12 mouse cellular contexts compared by ENCODE assay signal in the genomic region with DNA sequence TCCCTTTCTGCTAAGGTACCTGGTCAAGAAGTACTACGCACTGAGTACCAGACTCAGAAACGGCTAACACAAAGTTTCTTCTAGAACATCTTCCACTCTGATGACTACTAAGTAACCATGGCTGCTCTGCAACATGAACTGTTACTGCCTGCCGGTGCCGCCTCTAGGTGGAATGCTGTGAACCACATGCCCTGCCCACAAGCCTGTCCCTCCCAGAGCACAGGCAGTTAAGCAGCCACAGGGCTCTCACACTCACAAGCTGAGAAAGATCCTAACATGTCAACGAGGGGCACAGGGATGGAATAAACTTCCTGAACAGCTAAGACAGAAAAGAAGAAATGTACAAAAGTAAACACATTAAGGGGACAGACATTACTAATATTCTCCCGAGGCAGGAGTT. TPM values are rescaled to one million over a fixed set of nuclear protein-coding genes. Genes with fewer than 3 reads are reported as not detected.
DNase-seq lines count a peak whose midpoint lies in the region; ATAC-seq lines count a peak whose summit lies in the region.
"Had no signal": no experiment of that assay in that cellular context is flagged by ENCODE, and none has a peak within 500 bp of the region (broad histone marks: within the 10 kb centered on the region; RNA-seq: fewer than 3 reads in every experiment).

No protein-coding gene starts in this region.

- DNase-seq in kidney, adult 11 months, result no peak
- DNase-seq in midbrain, embryonic 11.5 days (ENCODE audit: low spot score, missing footprints), result no peak
- DNase-seq in thymus, adult 18-20 months, result no peak
- DNase-seq: cerebellum, postnatal 10 days; forebrain, postnatal 0 days; right cerebral cortex, postnatal 14 days had no signal

- H3K27ac ChIP-seq in kidney, embryonic 16.5 days (ENCODE audit: low read length), result no peak overlapping the region
- H3K27ac ChIP-seq in midbrain, embryonic 11.5 days (ENCODE audit: low read depth, low read length), result no peak overlapping the region

- H3K4me2 ChIP-seq in kidney, embryonic 16.5 days (replicated peaks; ENCODE audit: low read depth, low read length), result no peak overlapping the region
- H3K4me2 ChIP-seq in midbrain, embryonic 11.5 days, result no peak overlapping the region
- H3K4me2 ChIP-seq: lung, embryonic 14.5 days had no signal

- H3K4me1 ChIP-seq in kidney, embryonic 16.5 days (ENCODE audit: insufficient read depth, low read length), result peaks cover 28% of the 10 kb centered on the region
- peaks cover 98% of the 10 kb centered on the region for H3K4me1 ChIP-seq in megakaryocyte, embryonic 14.5 days
- H3K4me1 ChIP-seq in midbrain, embryonic 11.5 days (ENCODE audit: control insufficient read depth, insufficient read depth, low read length), result no peaks in the 10 kb centered on the region

- H3K27me3 ChIP-seq in kidney, embryonic 16.5 days (ENCODE audit: insufficient read depth, low read length), result no peaks in the 10 kb centered on the region
- H3K27me3 ChIP-seq in megakaryocyte, embryonic 14.5 days (replicated peaks), result no peaks in the 10 kb centered on the region
- H3K27me3 ChIP-seq in midbrain, embryonic 11.5 days (ENCODE audit: control insufficient read depth, insufficient read depth, low read length), result no peaks in the 10 kb centered on the region

- 67% methylated on average over 6 of the region's 6 CpGs for WGBS in kidney, embryonic 16.5 days
- WGBS in midbrain, embryonic 11.5 days, result 91% methylated on average over 6 of the region's 6 CpGs

- no peak overlapping the region for H3K4me3 ChIP-seq in kidney, embryonic 16.5 days (ENCODE audit: low read length)
- peak overlapping the region; percentile 80 for H3K4me3 ChIP-seq in megakaryocyte, embryonic 14.5 days (replicated peaks)
- H3K4me3 ChIP-seq in midbrain, embryonic 11.5 days (ENCODE audit: low read depth, low read length), result no peak overlapping the region

- no peak for ATAC-seq in kidney, embryonic 16.5 days (ENCODE audit: low FRiP score, low TSS enrichment)
- ATAC-seq in megakaryocyte, adult 5-6 weeks (ENCODE audit: poor library complexity, severe bottlenecking), result no peak
- ATAC-seq in hematopoietic stem cell, adult 5-6 weeks (replicated peaks in 1 of 2; ENCODE audit: insufficient read depth in 1 of 2, low FRiP score in 2 of 2, low TSS enrichment in 1 of 2, low read depth in 1 of 2, poor library complexity in 2 of 2, severe bottlenecking in 2 of 2), result peak; percentile 39 to 42; a peak in 2 of 4 replicates
- no peak for ATAC-seq in midbrain, embryonic 11.5 days (ENCODE audit: low FRiP score)
- ATAC-seq: forebrain, postnatal 0 days; hindbrain, embryonic 16.5 days had no signal

- H3K36me3 ChIP-seq in kidney, embryonic 16.5 days (ENCODE audit: insufficient read depth, low read length), result peaks cover 38% of the 10 kb centered on the region
- H3K36me3 ChIP-seq in megakaryocyte, embryonic 14.5 days (replicated peaks; ENCODE audit: low read length), result peaks cover 80% of the 10 kb centered on the region
- H3K36me3 ChIP-seq in midbrain, embryonic 11.5 days (ENCODE audit: control insufficient read depth, insufficient read depth, low read length), result peaks cover 8% of the 10 kb centered on the region; the same call in 1 of the 2 replicates

- H3K9me3 ChIP-seq in kidney, embryonic 16.5 days (ENCODE audit: low read length), result no peaks in the 10 kb centered on the region
- H3K9me3 ChIP-seq in megakaryocyte, embryonic 14.5 days, result no peaks in the 10 kb centered on the region
- no peaks in the 10 kb centered on the region for H3K9me3 ChIP-seq in midbrain, embryonic 11.5 days (ENCODE audit: control insufficient read depth, low read length)

- 0 out of 2 replicates have a peak overlapping the region, but pooled peaks have one; percentile 27 for H3K9ac ChIP-seq in kidney, embryonic 16.5 days (replicated peaks; ENCODE audit: low read length)
- H3K9ac ChIP-seq in midbrain, embryonic 11.5 days (ENCODE audit: low read length), result no peak overlapping the region
- H3K9ac ChIP-seq: forebrain, postnatal 0 days; lung, embryonic 14.5 days had no signal

RNA-seq across cellular contexts. Expression of gene Rac1, which starts 10.4 kb away (rescaled TPM):
- 300 and 435 TPM in 2 replicates for polyA plus RNA-seq in kidney, embryonic 16.5 days (2015; fragmentation: Nextera tagmentation; extraction: Ambion mirVana)
- polyA plus RNA-seq in megakaryocyte, embryonic 14.5 days (2012; ENCODE audit: insufficient read depth, low replicate concordance), result 176 and 178 TPM in 2 replicates
- total RNA-seq in megakaryocyte, adult 5-6 weeks (2015), result 1,230 and 1,275 TPM in 2 replicates
- 215 and 239 TPM in 2 replicates for total RNA-seq in megakaryocyte, adult 5-6 weeks (2017)
- total RNA-seq in hematopoietic stem cell, adult 5-6 weeks (2017), result 107 and 130 TPM in 2 replicates
- polyA plus RNA-seq in midbrain, embryonic 11.5 days (2014; fragmentation: Nextera tagmentation; extraction: Ambion mirVana), result 480 and 494 TPM in 2 replicates

RNA-seq across cellular contexts. Expression of gene Daglb, which starts 53.1 kb away (rescaled TPM):
- polyA plus RNA-seq in kidney, embryonic 16.5 days (2015; fragmentation: Nextera tagmentation; extraction: Ambion mirVana), result 8.9 and 9.0 TPM in 2 replicates
- polyA plus RNA-seq in megakaryocyte, embryonic 14.5 days (2012; ENCODE audit: insufficient read depth, low replicate concordance), result 5.3 and 8.6 TPM in 2 replicates
- total RNA-seq in megakaryocyte, adult 5-6 weeks (2015), result 16.0 and 16.1 TPM in 2 replicates
- 27.0 and 36.3 TPM in 2 replicates for total RNA-seq in megakaryocyte, adult 5-6 weeks (2017)
- 9.8 and 11.5 TPM in 2 replicates for total RNA-seq in hematopoietic stem cell, adult 5-6 weeks (2017)
- polyA plus RNA-seq in midbrain, embryonic 11.5 days (2014; fragmentation: Nextera tagmentation; extraction: Ambion mirVana), result 9.5 and 10.1 TPM in 2 replicates

Comparison
In these comparisons a context has a peak if more than half of its experiments do, and no peak if none do; other contexts are left out.
1. ATAC-seq: peak in hematopoietic stem cell, adult 5-6 weeks (2 of 2); none in kidney, embryonic 16.5 days (single experiment), megakaryocyte, adult 5-6 weeks (single experiment) and midbrain, embryonic 11.5 days (single experiment).